Mouse (Mus musculus): ENCODE results near the gene Cd151. TPM values are rescaled to one million over a fixed set of nuclear protein-coding genes. Genes with fewer than 3 reads are reported as not detected.
A peak's percentile ranks its signal among the peaks of the same experiment; 100 is the strongest.

The Cd151 gene
- polyA plus RNA-seq, 1 experiment = 99.0 TPM

GRCm38 (mm10) chr7:141455610-141456314 is 11.4 kb upstream of the Cd151 start:
- TF ChIP-seq POLR2A (IDR thresholded peaks at IDR 0.05; ENCODE audit: insufficient read depth, low read length) (no peak), CTCF (IDR thresholded peaks at IDR 0.05; ENCODE audit: low read depth, low read length) (no peak), EP300 (IDR thresholded peaks at IDR 0.05; ENCODE audit: insufficient read depth, low read depth, low read length) (no peak)
- Histone ChIP-seq H3K9me3 (replicated peaks; ENCODE audit: control insufficient read depth, insufficient read depth, low read length, poor library complexity, severe bottlenecking) (no peaks in the 10 kb centered on the region), H3K4me1 (ENCODE audit: control insufficient read depth, insufficient read depth, low read length) (no peaks in the 10 kb centered on the region), H3K27ac (ENCODE audit: insufficient read depth, low read length) (no peak overlapping the region), H3K4me3 (ENCODE audit: low read depth, low read length) (peak overlapping the region; percentile 88), H3K27me3 (ENCODE audit: control insufficient read depth, insufficient read depth, low read length, poor library complexity, severe bottlenecking) (no peaks in the 10 kb centered on the region), H3K9ac (ENCODE audit: low read depth, poor library complexity, severe bottlenecking) (peak overlapping the region; percentile 59), H3K36me3 (ENCODE audit: control insufficient read depth, insufficient read depth, low read length, poor library complexity, severe bottlenecking) (peaks cover 13% of the 10 kb centered on the region)

GRCm38 (mm10) chr7:141456739-141457138 is 10.5 kb upstream of the Cd151 start:
- TF ChIP-seq CTCF (IDR thresholded peaks at IDR 0.05; ENCODE audit: low read depth, low read length) (no peak), EP300 (IDR thresholded peaks at IDR 0.05; ENCODE audit: insufficient read depth, low read depth, low read length) (no peak), POLR2A (IDR thresholded peaks at IDR 0.05; ENCODE audit: insufficient read depth, low read length) (no peak)
- Histone ChIP-seq H3K36me3 (ENCODE audit: control insufficient read depth, insufficient read depth, low read length, poor library complexity, severe bottlenecking) (peaks cover 3% of the 10 kb centered on the region; the same call in 1 of the 2 replicates), H3K4me3 (ENCODE audit: low read depth, low read length) (no peak overlapping the region), H3K9ac (ENCODE audit: low read depth, poor library complexity, severe bottlenecking) (no peak overlapping the region), H3K4me1 (ENCODE audit: control insufficient read depth, insufficient read depth, low read length) (no peaks in the 10 kb centered on the region), H3K27ac (ENCODE audit: insufficient read depth, low read length) (no peak overlapping the region), H3K27me3 (ENCODE audit: control insufficient read depth, insufficient read depth, low read length, poor library complexity, severe bottlenecking) (no peaks in the 10 kb centered on the region), H3K9me3 (replicated peaks; ENCODE audit: control insufficient read depth, insufficient read depth, low read length, poor library complexity, severe bottlenecking) (no peaks in the 10 kb centered on the region)

- Histone ChIP-seq H3K9ac (ENCODE audit: low read depth, poor library complexity, severe bottlenecking) (no peak overlapping the region), H3K4me1 (ENCODE audit: control insufficient read depth, insufficient read depth, low read length) (no peaks in the 10 kb centered on the region), H3K9me3 (replicated peaks; ENCODE audit: control insufficient read depth, insufficient read depth, low read length, poor library complexity, severe bottlenecking) (no peaks in the 10 kb centered on the region), H3K27me3 (ENCODE audit: control insufficient read depth, insufficient read depth, low read length, poor library complexity, severe bottlenecking) (no peaks in the 10 kb centered on the region), H3K27ac (ENCODE audit: insufficient read depth, low read length) (no peak overlapping the region), H3K4me3 (ENCODE audit: low read depth, low read length) (no peak overlapping the region), H3K36me3 (ENCODE audit: control insufficient read depth, insufficient read depth, low read length, poor library complexity, severe bottlenecking) (no peaks in the 10 kb centered on the region)
- TF ChIP-seq POLR2A (IDR thresholded peaks at IDR 0.05; ENCODE audit: insufficient read depth, low read length) = no peak
- TF ChIP-seq CTCF (IDR thresholded peaks at IDR 0.05; ENCODE audit: low read depth, low read length) = no peak
- TF ChIP-seq EP300 (IDR thresholded peaks at IDR 0.05; ENCODE audit: insufficient read depth, low read depth, low read length) = no peak
These were observed 10.0 kb upstream of the Cd151 start for GRCm38 (mm10) chr7:141457236-141457635.

- TF ChIP-seq EP300 (IDR thresholded peaks at IDR 0.05; ENCODE audit: insufficient read depth, low read depth, low read length) (no peak), POLR2A (IDR thresholded peaks at IDR 0.05; ENCODE audit: insufficient read depth, low read length) (no peak), CTCF (IDR thresholded peaks at IDR 0.05; ENCODE audit: low read depth, low read length) (peak; percentile 70)
- Histone ChIP-seq H3K36me3 (ENCODE audit: control insufficient read depth, insufficient read depth, low read length, poor library complexity, severe bottlenecking) (no peaks in the 10 kb centered on the region), H3K9ac (ENCODE audit: low read depth, poor library complexity, severe bottlenecking) (no peak overlapping the region), H3K4me1 (ENCODE audit: control insufficient read depth, insufficient read depth, low read length) (no peaks in the 10 kb centered on the region), H3K9me3 (replicated peaks; ENCODE audit: control insufficient read depth, insufficient read depth, low read length, poor library complexity, severe bottlenecking) (no peaks in the 10 kb centered on the region), H3K27ac (ENCODE audit: insufficient read depth, low read length) (no peak overlapping the region), H3K4me3 (ENCODE audit: low read depth, low read length) (no peak overlapping the region), H3K27me3 (ENCODE audit: control insufficient read depth, insufficient read depth, low read length, poor library complexity, severe bottlenecking) (no peaks in the 10 kb centered on the region)
These were observed 9.1 kb upstream of the Cd151 start for GRCm38 (mm10) chr7:141457986-141458660.

- Histone ChIP-seq H3K9me3 (replicated peaks; ENCODE audit: control insufficient read depth, insufficient read depth, low read length, poor library complexity, severe bottlenecking) (no peaks in the 10 kb centered on the region), H3K9ac (ENCODE audit: low read depth, poor library complexity, severe bottlenecking) (no peak overlapping the region), H3K27me3 (ENCODE audit: control insufficient read depth, insufficient read depth, low read length, poor library complexity, severe bottlenecking) (no peaks in the 10 kb centered on the region), H3K4me1 (ENCODE audit: control insufficient read depth, insufficient read depth, low read length) (no peaks in the 10 kb centered on the region), H3K36me3 (ENCODE audit: control insufficient read depth, insufficient read depth, low read length, poor library complexity, severe bottlenecking) (no peaks in the 10 kb centered on the region), H3K27ac (ENCODE audit: insufficient read depth, low read length) (no peak overlapping the region), H3K4me3 (ENCODE audit: low read depth, low read length) (no peak overlapping the region)
- no peak for TF ChIP-seq CTCF (IDR thresholded peaks at IDR 0.05; ENCODE audit: low read depth, low read length)
- TF ChIP-seq EP300 (IDR thresholded peaks at IDR 0.05; ENCODE audit: insufficient read depth, low read depth, low read length) = no peak
- TF ChIP-seq POLR2A (IDR thresholded peaks at IDR 0.05; ENCODE audit: insufficient read depth, low read length) = no peak
These were observed 8.5 kb upstream of the Cd151 start for GRCm38 (mm10) chr7:141458661-141459060.

- Histone ChIP-seq H3K4me3 (ENCODE audit: low read depth, low read length) (peak overlapping the region; percentile 9), H3K9ac (ENCODE audit: low read depth, poor library complexity, severe bottlenecking) (no peak overlapping the region), H3K36me3 (ENCODE audit: control insufficient read depth, insufficient read depth, low read length, poor library complexity, severe bottlenecking) (no peaks in the 10 kb centered on the region), H3K9me3 (replicated peaks; ENCODE audit: control insufficient read depth, insufficient read depth, low read length, poor library complexity, severe bottlenecking) (no peaks in the 10 kb centered on the region), H3K27me3 (ENCODE audit: control insufficient read depth, insufficient read depth, low read length, poor library complexity, severe bottlenecking) (no peaks in the 10 kb centered on the region), H3K27ac (ENCODE audit: insufficient read depth, low read length) (no peak overlapping the region), H3K4me1 (ENCODE audit: control insufficient read depth, insufficient read depth, low read length) (no peaks in the 10 kb centered on the region)
- TF ChIP-seq EP300 (IDR thresholded peaks at IDR 0.05; ENCODE audit: insufficient read depth, low read depth, low read length) (no peak), CTCF (IDR thresholded peaks at IDR 0.05; ENCODE audit: low read depth, low read length) (no peak), POLR2A (IDR thresholded peaks at IDR 0.05; ENCODE audit: insufficient read depth, low read length) (no peak)
These were observed 7.9 kb upstream of the Cd151 start for GRCm38 (mm10) chr7:141459301-141459711.
